Mouse (Mus musculus): ENCODE data around the gene Rgl1.
"Not testable (repeated sequence)": the region's sequence is repeated elsewhere in the genome, so short reads cannot be mapped to it uniquely, and the experiment has no call there.

The Rgl1 gene

DNA sequence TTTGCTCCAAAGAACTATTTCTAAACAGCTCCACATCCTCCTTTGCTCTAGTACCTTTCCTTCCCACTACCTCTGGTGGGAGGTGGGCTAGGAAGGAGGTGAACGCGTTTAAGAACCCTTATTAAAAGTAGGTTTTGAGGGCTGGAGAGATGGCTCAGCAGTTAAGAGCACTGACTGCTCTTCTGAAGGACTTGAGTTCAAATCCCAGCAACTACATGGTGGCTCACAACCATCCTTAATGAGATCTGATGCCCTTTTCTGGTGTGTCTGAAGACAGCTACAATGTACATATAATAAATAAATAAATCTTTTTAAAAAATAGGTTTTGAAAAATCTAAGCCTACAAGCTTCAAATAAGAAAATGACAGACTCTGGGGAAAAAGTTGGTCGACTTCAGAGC is 19.3 kb upstream of the Rgl1 start:
- DNase-seq (ENCODE audit: low read depth, low spot score): not testable (repeated sequence)

DNA sequence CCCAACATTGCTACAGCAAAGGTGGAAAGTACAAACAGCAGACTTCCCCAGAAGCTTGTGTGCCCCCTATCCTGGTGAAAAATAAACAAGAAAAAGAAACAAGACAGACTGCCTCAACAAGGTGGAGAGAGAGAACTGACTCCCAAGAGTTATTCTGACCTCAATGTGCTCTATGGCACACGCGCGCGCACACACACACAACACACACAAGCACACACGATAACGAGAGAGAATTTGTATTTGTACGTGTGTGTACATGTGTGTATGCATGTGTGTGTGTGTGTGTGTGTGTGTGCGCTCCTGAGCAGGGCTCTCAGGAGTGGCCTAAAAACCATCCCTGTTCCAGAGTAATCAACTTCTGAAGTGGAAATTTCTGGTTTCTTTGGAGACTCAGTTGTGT is 18.5 kb upstream of the Rgl1 start:
- no peak for DNase-seq (ENCODE audit: low read depth, low spot score)

DNA sequence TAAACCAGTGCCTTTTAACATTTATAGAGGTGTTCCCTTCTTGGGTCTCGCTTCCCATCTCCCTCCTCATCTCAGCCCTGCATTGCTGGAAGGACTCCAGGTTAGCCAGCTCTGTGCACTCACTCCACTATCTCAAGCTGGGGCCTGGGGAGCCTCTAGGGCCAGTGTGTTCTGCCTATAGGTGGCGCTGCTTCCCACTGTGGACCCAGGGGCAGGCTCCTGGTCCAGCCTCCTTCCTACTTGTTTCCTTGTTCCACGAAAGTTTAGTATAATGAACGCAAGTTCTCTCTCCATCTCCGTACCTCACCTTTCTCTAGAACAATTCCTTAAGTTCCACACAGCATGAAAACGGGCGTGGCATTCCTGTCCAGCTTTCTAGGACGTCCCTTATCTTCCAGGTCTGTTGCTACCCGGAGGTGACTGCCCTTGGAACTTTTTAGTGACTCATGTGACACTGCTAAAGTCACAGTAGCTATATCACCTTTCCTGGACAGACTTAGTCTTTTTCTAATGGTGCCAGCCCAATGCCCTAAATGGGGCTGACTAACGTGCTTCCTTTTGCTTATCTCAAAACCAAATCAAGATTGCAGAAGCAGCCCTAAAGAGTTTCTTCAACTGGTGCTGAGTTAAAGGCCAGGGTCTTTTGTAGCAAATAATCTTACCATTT is 13.1 kb upstream of the Rgl1 start:
- peak; percentile 85 for DNase-seq (ENCODE audit: low read depth, low spot score)

DNA sequence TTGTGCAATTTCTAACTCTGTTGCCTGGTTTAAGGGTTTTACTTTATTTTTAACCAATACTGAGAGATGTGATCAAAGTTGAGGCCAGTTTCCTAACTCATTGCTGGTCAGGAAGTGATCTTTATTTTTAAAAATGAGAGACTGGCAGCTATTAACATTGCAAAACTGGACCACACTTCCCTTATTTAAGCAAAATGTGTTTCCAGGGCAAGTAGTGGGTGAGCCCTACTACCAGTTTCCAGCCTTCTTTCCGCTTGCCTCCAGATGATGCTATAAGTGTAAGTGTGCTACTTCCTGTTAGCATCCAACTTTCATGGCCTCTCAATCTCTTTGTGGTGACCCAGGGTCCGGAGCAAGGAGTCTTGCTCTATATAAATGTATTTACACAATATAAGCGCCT is 8.4 kb upstream of the Rgl1 start:
- not testable (repeated sequence) for DNase-seq (ENCODE audit: low read depth, low spot score)

DNA sequence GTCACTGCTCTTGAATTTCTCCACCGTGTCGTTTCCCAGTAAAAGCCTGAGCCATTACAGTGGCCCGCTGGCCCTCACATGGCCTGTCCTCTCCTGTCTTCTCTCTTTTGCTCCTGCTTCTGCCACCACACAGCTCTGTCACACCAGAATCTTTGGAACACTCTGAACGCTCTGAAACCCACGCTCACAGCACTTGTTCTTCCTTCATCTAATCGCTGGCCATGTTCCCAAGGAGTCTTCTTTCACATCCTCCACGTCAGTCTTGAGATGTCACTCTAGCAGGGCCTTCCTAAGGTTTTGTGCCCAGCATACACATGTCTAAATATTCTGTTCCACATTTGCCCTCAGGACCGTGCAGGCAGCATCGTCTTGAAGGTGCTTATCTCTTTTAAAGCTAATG is 4.9 kb upstream of the Rgl1 start:
- no peak for DNase-seq (ENCODE audit: low read depth, low spot score)

DNA sequence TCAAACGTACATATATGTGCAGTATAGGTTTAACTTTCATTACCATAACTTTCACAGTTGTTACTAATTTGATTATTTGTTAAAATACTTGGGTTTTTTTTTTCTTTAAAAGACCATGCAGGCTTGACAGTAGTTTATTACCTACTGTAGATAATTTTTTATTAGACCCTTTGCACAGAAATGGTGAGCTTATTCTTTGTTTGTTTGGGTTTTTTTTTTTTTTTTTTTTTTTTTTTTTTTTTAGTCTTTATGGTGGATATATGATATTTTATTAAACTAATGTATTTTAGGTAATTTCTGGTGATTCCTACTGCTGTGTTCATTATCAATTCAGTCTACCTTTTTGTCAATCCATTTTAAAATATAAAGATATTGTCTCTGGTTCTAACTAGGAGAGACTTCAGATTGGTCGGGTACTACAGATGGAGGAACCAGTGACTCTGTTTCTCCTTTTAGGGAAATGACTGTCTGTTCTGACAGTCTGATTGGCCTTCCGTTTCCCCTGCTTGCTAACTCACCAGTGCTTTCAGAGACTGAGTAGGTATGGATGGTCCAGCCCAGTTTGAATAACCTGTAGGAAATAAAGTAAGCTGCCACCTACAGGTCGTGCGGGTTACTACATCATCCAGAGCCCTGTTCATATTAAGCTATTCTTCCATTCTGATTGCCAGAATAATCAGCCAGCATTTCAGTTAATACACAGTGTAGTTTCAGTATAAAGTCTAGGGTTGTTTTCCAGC is 1.8 kb upstream of the Rgl1 start:
- DNase-seq (ENCODE audit: low read depth, low spot score): peak; percentile 95

DNA sequence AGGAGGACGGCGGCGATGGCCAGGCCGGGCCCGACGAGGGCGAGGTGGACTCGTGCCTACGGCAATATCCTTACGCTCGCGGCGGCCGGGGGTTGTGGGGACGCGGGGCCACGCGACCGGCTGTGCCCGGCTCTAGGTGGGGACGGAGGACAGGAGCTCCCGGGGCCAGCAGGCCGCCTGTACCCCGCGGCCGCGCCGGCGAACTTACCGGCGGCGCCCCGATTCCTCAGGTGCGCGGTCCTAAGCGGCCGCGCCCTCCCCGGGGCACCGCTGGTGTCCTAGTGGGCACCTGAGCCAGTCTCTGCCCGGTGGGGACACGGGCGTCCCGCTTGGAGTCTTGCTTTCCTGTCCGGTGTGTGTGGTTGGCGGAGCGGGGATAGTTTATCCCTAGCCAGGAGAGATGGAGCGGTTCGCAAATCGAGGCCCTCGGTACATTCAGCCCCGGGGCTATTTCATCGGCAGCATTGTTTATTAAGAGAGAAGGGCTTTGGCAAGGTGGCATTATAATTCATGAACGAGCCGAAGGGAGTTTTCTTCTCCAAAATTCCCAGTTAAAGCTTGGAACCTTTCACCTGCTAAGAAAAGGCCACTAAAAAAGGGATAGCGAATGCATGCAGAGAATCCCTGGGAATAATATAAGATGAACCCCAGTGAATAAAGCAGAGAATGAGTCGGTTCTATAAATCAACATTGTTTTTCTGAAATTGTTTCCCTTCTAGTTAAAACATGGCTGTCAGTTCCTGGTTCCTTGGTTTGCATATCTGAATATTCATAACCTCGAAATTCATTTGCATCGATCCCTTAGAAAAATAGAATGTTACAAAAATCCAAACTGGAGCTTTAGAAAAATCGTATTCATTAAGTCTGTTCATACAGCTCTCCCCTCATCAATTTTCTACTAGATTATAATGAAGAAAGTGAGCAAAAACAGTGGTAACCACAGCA is 925 bp upstream of the Rgl1 start:
- DNase-seq (ENCODE audit: low read depth, low spot score): no peak

DNA sequence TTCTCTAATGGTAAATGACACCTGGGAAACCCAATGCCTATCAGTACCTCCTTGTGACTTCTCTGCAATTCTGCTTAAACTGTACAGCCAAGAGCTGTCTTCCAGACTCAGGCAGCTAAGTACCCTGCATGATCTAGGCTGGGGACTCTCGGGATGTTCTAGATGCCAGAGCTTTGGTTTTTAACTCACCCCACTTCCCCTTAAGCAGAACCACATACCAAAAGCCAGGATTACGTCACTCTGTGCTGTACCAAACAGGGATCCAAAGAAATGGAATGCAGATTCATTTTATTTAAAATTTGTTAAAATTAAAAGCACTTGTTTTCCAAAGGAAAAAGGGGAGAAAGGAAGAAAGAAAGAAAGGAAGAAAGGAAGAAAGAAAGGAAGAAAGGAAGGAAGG is 4.4 kb downstream of the Rgl1 start:
- DNase-seq (ENCODE audit: low read depth, low spot score): no peak

DNA sequence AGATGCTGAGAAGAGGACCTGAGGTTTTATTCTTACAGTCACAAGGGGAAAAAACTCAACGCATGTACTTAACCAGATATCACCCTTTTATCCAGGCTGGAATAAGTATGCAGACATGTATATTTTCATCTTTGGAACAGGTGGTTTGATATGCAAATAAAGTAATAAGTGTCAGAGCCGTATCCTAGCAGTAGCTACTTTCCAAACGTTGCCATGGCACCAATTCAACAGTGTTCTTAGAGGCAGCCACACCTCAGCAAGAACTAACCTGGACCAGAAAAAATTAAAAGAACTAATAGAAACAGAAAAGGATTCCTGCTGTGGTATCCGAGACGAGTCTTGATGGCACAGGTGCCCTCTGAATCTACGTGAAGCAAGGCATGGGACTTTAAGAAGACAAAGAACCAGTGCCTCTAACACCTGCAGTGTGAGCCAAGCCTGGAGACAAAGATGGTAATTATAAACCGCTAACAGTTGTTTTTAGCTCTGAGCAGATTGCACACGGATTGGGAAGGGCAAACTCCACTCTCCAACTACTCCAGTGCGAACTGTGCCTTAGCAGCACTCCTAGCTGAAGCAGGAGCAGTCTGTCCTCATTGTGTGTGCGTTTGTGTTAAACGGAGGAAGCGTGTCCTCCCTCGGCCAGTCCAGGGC is 15.7 kb downstream of the Rgl1 start, which contains the start of gene Apobec4:
Apobec4 (plus strand) TSS at position 240 of the 654 bp plus-strand sequence.
- DNase-seq (ENCODE audit: low read depth, low spot score): no peak

DNA sequence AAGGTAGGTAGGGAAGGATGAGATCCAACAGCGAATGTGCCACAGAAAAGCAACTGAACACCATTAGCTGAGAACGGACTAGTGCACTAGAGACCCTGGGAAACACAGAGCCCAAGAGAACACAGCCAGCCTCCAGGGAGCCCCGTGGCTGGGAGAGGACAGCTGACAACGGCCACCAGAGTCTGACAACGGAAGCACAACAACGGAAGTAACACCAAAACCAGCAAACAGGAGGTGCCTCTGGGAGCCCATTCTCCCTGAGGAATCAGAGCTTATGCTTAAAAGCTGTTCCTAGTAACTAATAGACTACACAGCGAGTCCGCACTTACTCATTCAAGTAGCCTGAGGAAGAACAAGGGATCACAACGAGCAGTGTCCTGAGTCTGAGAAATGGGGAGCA is 16.9 kb downstream of the Rgl1 start:
- no peak for DNase-seq (ENCODE audit: low read depth, low spot score)

DNA sequence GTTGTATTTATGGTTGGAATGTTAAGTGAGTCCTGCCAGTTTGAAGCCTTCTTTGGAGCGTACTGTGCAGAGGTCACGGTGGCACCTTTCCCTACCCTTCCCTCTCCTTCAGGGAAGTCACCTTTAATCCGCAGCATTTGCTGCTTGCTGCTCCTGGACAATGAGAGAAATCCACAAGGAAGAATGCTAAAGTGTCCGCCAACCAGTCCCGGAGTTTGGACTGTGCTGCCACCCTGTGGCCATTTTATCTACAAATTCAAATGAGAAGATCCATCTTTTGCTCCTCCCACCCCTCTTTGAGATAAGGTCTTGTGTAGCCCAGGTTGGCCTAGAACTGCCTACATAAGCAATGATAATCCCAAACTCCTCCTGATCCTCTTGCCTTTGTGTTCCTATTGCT is 19.7 kb downstream of the Rgl1 start:
- peak; percentile 87 for DNase-seq (ENCODE audit: low read depth, low spot score)

DNA sequence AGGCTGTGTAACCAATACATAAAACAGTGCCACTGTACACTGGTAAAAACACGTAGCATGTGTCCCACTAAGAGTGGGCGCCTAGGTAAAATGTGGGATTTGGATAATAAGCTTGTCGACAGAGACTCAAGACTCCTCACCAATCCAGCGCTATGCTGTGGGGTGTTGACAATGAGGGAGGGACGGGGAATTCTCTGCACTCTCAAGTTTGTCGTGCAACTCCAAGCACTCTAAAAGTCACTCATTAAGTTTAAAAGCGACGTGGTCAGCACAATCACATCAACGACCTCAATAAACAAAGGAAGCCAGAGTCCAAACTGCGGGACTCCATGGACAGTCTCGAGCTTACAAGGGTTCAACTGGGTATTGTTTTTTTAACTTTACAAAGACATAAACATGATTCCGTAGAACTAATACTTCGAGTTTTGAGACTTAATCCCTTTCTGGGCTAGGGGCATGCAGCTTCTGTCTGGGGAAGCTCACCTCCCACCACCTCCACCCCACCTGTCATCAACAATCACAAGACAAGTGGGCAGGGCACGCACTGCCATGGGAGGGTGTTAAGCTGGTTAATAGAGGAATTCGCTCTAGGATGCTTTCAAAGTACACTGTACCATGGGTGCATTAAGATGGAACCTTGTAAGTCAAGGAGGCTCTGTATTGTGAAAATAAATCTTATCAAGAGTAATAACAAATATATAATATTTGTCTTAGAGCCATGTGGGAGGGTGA is 22.9 kb downstream of the Rgl1 start:
- no peak for DNase-seq (ENCODE audit: low read depth, low spot score)

DNA sequence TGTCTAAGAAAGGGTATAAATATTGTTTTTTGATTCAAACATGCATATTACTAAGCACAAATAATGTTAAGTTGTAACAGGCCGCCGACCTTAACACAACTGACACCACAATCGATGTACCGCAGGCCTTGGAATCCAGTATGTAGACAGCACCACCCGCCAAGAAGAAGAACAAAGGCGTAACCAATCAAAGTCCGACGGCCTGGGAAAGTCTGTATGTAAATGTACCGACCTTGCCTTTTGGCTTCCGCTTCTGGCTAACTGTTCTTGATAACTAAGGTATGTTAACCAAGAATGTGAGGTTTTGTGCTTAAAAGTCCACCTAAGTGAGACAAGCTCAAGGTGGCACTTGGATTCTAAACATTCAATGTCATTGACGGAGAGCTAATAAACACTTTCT is 26.8 kb downstream of the Rgl1 start:
- no peak for DNase-seq (ENCODE audit: low read depth, low spot score)

DNA sequence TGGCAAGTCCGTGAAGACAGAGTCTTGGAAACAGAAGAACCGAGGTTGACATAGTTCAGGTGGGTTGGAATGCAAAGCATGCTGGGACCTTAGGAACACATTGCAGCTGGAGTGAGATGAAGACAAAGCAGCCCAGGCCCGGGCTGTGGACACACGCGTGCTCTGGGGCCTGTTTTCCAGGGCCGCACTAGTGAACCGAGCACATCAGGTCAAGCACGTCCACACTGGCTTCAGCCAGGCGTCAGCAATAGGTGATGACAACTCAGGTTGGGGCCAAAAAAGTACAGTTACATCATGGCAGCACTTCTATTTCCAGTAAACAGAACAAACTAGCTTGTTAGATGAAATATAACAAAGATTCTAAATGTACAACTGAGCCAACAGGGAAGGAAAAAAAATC is 27.4 kb downstream of the Rgl1 start:
- DNase-seq (ENCODE audit: low read depth, low spot score): no peak

DNA sequence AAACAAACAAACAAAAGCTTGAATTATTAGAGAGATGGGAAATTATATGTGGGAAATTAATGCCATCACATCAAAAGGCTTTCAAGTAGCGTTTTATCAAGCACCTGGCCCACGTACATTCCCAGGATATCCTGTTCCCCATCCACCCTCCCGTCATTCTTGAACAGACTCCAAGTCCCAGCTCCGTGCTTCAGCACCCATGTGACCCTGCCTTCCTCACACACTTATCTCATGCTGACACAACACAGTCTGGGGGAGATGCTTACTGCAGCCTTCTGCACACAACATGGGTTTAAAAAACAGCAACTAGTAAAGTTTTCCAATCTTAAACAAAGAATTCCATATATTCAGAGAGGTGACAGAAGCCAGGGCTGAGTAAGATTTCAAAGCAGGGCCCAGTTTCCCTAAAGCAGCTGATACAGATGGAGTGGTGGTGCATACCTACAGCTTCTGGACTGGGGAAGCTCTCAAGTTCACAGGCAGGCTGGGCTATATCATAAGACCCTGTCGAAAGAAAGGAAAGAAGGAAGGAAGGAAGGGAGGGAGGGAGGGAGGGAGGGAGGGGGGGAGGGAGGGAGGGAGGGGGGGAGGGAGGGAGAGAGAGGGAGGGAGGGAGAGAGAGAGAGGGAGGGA is 38.4 kb downstream of the Rgl1 start:
- no peak for DNase-seq (ENCODE audit: low read depth, low spot score)

DNA sequence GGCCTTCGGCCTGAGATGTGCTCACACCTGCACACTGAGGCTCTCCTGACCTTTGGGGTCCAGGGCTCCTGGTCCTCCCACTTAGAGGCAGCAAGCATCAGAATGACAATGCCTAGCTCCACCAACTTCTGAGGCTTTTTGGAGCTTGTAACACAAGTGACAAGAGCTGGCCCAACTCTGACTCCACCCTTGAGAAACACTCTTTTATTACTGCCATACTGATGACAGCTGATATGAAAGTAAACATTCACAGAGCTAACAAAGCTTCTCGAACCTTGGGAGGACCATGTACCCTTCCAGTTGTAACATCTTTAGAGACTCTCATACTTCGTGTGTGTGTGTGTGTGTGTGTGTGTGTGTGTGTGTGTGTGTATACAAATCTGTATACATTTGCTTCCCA is 40.1 kb downstream of the Rgl1 start:
- no peak for DNase-seq (ENCODE audit: low read depth, low spot score)

DNA sequence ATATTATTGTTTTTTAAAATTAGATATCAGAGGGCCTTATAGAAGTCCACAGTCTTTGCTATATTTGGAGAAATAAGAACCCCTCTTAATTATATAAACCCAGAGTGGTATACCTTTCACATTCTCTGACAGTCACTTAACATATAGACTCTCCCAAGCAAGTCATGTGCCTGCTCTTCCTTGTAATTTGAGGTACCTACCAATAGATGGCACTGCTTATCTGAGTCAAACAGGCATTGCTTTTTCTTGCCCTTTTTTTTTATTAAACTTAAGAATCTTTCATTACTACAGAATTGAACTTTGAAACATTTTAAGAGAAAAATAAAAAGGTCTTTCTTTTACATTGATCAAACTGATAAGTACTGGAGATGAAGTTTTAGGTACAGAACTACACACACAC is 41.9 kb downstream of the Rgl1 start:
- DNase-seq (ENCODE audit: low read depth, low spot score): peak; percentile 67

DNA sequence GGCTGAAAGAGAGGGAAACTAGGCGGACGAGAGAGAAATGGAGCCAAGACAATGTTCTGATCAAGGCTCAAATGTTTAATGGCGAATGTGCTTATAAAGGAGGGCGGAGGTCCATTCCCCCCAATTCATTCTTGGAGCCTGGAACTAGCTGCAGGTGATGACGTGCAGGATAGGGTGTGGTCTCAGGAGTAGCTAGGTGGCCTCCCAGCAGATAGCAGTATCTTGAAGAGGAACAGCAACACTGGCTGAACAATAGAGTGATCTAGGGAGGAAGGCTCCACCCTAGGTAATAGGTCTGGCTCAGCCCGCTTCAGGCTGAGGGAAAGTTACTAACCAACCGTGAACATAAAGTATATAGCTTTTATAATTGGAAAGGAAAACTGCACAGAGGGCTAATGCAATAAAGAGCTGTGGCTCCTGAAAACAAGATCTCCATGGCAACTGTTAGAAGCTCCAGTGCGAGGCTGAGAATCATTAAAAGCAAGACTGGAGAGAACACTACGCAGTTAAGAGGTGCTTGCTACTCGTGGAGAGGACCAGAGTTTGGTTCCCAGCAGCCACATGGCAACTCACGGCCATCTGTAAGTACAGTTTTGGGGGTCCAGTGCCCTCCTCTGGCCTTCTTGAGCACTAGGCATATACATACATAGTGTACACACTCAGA is 44.5 kb downstream of the Rgl1 start:
- peak; percentile 84 for DNase-seq (ENCODE audit: low read depth, low spot score)

DNA sequence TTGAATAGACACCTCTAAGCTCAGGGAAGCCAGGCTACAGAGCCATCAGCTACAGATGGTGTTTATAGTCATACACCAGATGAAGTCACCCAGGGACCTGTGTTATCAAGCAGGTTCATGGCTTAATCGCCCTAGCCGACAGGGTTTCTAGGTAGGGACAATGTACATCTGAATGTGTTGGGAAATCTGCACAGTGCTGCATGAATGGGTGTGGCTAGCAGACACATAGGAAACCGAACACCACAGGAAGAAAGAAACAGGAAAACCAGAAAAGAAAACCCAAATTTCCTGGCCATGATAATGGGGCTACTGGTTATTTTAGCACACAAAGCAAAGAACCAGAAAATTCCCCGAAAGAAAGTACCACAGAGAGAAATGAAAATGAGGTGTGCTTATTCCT is 45.2 kb downstream of the Rgl1 start:
- DNase-seq (ENCODE audit: low read depth, low spot score): peak; percentile 23

DNA sequence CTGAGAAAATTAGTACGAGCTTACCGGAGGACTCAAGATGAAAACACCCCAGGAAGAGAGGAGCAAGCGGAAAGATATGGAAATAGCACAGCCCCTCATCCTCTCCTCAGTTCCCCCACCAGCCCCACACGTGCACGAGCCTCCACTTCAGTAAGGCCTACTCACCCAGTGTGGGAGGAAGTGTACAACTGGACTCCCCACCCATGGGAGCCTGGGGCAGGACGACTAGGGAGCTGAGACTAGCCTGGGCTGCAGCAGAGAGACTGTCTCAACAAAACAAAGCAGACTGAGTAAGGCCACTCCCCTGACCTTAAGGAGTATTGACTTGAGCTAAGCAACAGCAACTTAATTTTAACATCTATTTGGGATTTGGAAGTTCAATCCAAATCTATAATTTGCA is 48.0 kb downstream of the Rgl1 start:
- no peak for DNase-seq (ENCODE audit: low read depth, low spot score)

All from ES-CJ7 (cell line).